Mouse (Mus musculus) forebrain, embryonic 16.5 days (tissue): ENCODE measurements around the gene Ccl3. TPM values are rescaled to one million over a fixed set of nuclear protein-coding genes. Genes with fewer than 3 reads are reported as not detected.

Experiments used
- ATAC-seq: fragments of 200-750 bp; cut with Nextera tagmentation; 2 replicates; pipeline ENCODE4 v1.8.0; 2017; ENCODE audit warnings: mild to moderate bottlenecking, moderate library complexity
- H3K27ac ChIP-seq: fragments of 300-500 bp; sonication (generic); 2 replicates; pipeline ENCODE4 v1.5.1; 2014; ENCODE audit warnings: low read length, control low read depth
- H3K27me3 ChIP-seq: fragments of 300-500 bp; sonication (generic); replicated peaks from 2 replicates; pipeline ENCODE4 v1.6.1; 2014; ENCODE audit warnings: low read length; ENCODE audit not compliant: control insufficient read depth, insufficient read depth
- H3K36me3 ChIP-seq: fragments of 300-500 bp; sonication (generic); 2 replicates; pipeline ENCODE4 v1.6.1; 2014; ENCODE audit not compliant: control insufficient read depth, insufficient read depth
- H3K4me1 ChIP-seq: fragments of 300-500 bp; sonication (generic); replicated peaks from 2 replicates; pipeline ENCODE4 v1.6.1; 2014; ENCODE audit warnings: low read length; ENCODE audit not compliant: control insufficient read depth, insufficient read depth
- H3K4me2 ChIP-seq: fragments of 300-500 bp; sonication (generic); 2 replicates; pipeline ENCODE4 v1.6.1; 2014; ENCODE audit warnings: mild to moderate bottlenecking, low read length, control low read depth
- H3K4me3 ChIP-seq: fragments of 300-500 bp; sonication (generic); replicated peaks from 2 replicates; pipeline ENCODE4 v1.5.1; 2014; ENCODE audit warnings: mild to moderate bottlenecking, low read length, control low read depth
- H3K9ac ChIP-seq: fragments of 300-500 bp; sonication (generic); replicated peaks from 2 replicates; pipeline ENCODE4 v1.6.1; 2014; ENCODE audit warnings: low read depth, low read length, control low read depth
- H3K9me3 ChIP-seq: fragments of 300-500 bp; sonication (generic); 2 replicates; pipeline ENCODE4 v1.6.1; 2016; ENCODE audit warnings: low read length; ENCODE audit not compliant: control insufficient read depth
- WGBS: fragments of 180-500 bp; shearing (Covaris S2); extraction: QIAGEN DNeasy Blood & Tissue Kit; methylation state at CpG from one replicate; pipeline ENCODE4 v1.1.7; 2014; 5-methylcytosine and 5-hydroxymethylcytosine counted together
- polyA plus RNA-seq: library from polyadenylated mRNA; unstranded; fragments of >200 nt; fragmentation: Nextera tagmentation; extraction: Ambion mirVana; gene quantifications from 2 replicates; pipeline ENCODE4 v1.2.1, GENCODE M21; 2015

The Ccl3 gene
- polyA plus RNA-seq, 1 experiment from 2014 or later, result 0.67 TPM

DNA sequence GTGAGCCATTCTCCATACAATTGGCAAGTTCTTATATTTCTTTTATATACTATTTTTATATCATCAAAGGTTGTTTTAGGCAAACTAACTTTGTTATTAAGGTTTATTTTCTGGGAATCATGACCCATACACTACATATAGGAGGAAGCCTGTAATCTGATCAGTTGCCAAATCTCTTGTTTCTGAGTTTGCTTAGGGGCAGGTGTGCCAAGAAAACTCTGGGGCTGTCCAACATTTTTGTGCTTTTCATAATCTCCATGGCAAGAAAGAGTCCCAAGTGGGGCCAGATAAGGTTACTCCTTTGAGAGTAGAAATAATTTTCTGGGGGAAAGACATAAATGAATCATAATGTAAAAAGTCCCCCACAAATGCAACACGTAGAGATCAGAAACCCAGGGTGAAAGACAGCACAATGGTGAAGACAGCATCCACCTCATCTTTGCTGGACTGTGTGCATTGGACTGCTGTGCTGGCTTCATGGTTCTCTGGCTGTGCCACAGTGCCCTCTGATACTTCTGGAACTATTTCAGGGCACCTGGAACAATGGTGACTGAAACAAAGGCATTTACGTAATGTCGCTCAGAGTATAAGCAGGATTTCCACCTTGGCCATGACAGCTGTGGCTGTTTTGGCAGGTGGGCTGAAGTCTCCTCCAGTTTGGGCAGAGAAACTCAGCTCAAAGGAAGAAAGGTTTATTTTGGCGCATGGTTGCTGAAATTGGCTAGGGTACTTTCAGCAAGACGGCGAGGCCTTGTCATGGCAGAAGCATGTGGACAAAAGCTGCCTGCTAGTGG is 2.6 kb downstream of the Ccl3 start:
- Histone ChIP-seq H3K36me3 (no peaks in the 10 kb centered on the region), H3K4me2 (no peak overlapping the region), H3K9me3 (no peaks in the 10 kb centered on the region), H3K4me3 (no peak overlapping the region), H3K27me3 (no peaks in the 10 kb centered on the region), H3K9ac (no peak overlapping the region), H3K4me1 (no peaks in the 10 kb centered on the region), H3K27ac (no peak overlapping the region)
- WGBS, result 93% methylated on average over 6 of the region's 6 CpGs
- no peak for ATAC-seq

DNA sequence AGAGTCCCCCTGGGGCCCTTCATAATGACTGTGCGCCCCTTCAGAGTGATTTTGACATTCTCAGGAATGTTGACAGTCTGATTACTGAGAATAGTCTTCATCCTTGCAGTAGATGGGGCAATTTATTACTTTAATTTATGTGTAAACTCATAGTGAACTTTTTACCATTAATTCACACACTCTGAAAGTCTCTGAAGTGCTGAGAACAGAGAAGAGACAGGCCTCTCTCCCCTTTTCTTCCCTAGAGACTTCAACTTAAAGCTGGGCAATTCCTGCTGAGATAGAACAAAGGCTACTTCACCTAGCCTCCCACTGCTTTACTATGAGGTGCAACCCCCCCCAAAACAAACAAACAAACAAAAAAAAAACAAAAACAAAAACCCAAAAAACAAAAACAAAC is 3.6 kb downstream of the Ccl3 start, which contains the start of gene Rpl9-ps1:
Gene Rpl9-ps1, minus strand, starts transcription at position 101 of the 400 bp plus-strand sequence.
- ATAC-seq, result no peak
- H3K36me3 ChIP-seq, result no peaks in the 10 kb centered on the region
- H3K4me2 ChIP-seq, result no peak within 1 kb of the TSS
- H3K27ac ChIP-seq, result no peak within 1 kb of the TSS
- no peak within 1 kb of the TSS for H3K9ac ChIP-seq
- H3K4me1 ChIP-seq, result no peaks in the 10 kb centered on the region
- WGBS, result 73% methylated on average over 1 of the region's 1 CpGs
- H3K9me3 ChIP-seq, result no peaks in the 10 kb centered on the region
- H3K4me3 ChIP-seq, result no peak within 1 kb of the TSS
- H3K27me3 ChIP-seq, result no peaks in the 10 kb centered on the region

DNA sequence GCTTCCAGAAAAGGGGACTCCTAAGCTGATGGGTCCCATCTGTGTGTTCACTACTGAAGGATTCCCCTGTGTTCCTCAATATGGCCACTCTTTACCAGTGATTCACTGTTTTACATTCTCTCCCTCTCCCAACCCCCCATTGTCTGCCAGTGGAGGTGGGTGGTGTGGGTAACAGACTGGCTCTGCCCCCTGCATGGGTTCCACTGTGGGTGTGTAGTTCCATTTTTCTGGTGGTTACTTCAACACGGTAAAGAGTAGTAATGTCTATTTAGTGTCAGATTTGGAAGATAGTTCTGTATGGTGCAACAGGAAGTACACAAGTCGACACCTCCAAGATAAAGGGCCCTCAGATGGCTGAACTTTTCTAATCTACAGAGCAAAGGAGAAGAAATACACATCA is 7.9 kb downstream of the Ccl3 start:
- ATAC-seq, result no peak
- no peaks in the 10 kb centered on the region for H3K9me3 ChIP-seq
- 87% methylated on average over 2 of the region's 2 CpGs for WGBS

GRCm38 (mm10) chr11:83640141-83640540 is 9.0 kb downstream of the Ccl3 start:
- WGBS, result 89% methylated on average over 5 of the region's 5 CpGs
- H3K27ac ChIP-seq, result no peak overlapping the region
- H3K4me2 ChIP-seq, result no peak overlapping the region
- no peak overlapping the region for H3K9ac ChIP-seq
- H3K4me3 ChIP-seq, result no peak overlapping the region
- no peaks in the 10 kb centered on the region for H3K4me1 ChIP-seq
- no peak for ATAC-seq
- no peaks in the 10 kb centered on the region for H3K9me3 ChIP-seq
- no peaks in the 10 kb centered on the region for H3K36me3 ChIP-seq
- no peaks in the 10 kb centered on the region for H3K27me3 ChIP-seq

More for the DNA sequence above, 7.9 kb downstream of the Ccl3 start:
- Histone ChIP-seq H3K36me3 (no peaks in the 10 kb centered on the region), H3K4me2 (no peak overlapping the region), H3K4me3 (no peak overlapping the region), H3K9ac (no peak overlapping the region), H3K4me1 (no peaks in the 10 kb centered on the region), H3K27me3 (no peaks in the 10 kb centered on the region), H3K27ac (no peak overlapping the region)

DNA sequence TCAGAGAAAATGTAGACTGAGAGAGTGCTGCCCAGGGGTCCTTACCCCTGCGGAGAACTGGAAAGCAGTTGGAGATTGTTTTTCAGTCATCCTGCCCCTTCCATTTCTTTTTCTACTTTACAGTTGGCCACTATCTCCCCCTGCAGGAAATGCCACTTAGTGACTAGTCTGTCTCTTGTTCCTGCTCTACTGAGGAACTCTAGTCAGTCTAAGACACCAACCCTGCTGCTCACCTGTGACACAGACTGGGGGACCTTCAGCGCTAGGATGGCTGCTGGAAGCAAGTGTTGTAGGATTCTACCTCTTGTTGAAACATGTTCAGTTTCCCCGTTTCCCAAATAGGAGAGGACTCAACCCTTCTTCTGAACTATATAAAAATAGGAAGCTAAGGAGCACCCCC is 9.6 kb downstream of the Ccl3 start:
- H3K4me3 ChIP-seq, result no peak overlapping the region
- 72% methylated on average over 3 of the region's 3 CpGs for WGBS
- no peak overlapping the region for H3K9ac ChIP-seq
- H3K36me3 ChIP-seq, result no peaks in the 10 kb centered on the region
- H3K4me2 ChIP-seq, result no peak overlapping the region
- no peaks in the 10 kb centered on the region for H3K4me1 ChIP-seq
- no peak for ATAC-seq
- no peaks in the 10 kb centered on the region for H3K27me3 ChIP-seq
- no peaks in the 10 kb centered on the region for H3K9me3 ChIP-seq
- no peak overlapping the region for H3K27ac ChIP-seq

DNA sequence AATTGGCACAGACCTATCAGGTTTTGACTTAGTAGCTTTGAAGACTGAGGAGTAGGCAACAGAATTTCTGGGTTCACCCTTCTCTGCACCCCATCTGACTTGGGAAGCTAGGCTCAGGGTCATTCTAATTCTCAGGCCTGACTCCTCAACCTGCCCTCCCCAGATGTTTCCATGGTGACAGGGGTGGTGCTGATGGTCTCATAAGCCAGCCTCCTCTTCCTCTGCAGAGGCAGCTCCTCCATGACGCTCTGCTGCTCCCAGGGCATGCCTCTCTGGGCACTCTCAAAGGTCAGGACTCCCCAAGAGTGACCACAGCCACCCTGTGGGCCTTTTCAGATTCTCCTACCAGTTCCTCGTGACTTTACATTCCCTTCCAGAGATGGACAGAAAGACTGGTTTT is 10.2 kb downstream of the Ccl3 start:
- H3K27me3 ChIP-seq, result no peaks in the 10 kb centered on the region
- peaks cover 3% of the 10 kb centered on the region for H3K4me1 ChIP-seq
- ATAC-seq, result no peak
- H3K4me3 ChIP-seq, result no peak overlapping the region
- H3K27ac ChIP-seq, result no peak overlapping the region
- H3K4me2 ChIP-seq, result no peak overlapping the region
- no peak overlapping the region for H3K9ac ChIP-seq
- WGBS, result 62% methylated on average over 2 of the region's 2 CpGs
- H3K36me3 ChIP-seq, result no peaks in the 10 kb centered on the region
- H3K9me3 ChIP-seq, result no peaks in the 10 kb centered on the region

- WGBS, result 85% methylated on average over 1 of the region's 1 CpGs
- H3K4me1 ChIP-seq, result peaks cover 3% of the 10 kb centered on the region
- H3K36me3 ChIP-seq, result no peaks in the 10 kb centered on the region
- ATAC-seq, result no peak
- no peak overlapping the region for H3K4me3 ChIP-seq
- no peaks in the 10 kb centered on the region for H3K9me3 ChIP-seq
- H3K4me2 ChIP-seq, result no peak overlapping the region
- H3K9ac ChIP-seq, result no peak overlapping the region
- no peaks in the 10 kb centered on the region for H3K27me3 ChIP-seq
- no peak overlapping the region for H3K27ac ChIP-seq
These were observed 12.4 kb downstream of the Ccl3 start for GRCm38 (mm10) chr11:83636742-83637235.

GRCm38 (mm10) chr11:83634898-83635297 is 14.3 kb downstream of the Ccl3 start:
- no peak for ATAC-seq
- 90% methylated on average over 2 of the region's 2 CpGs for WGBS
- H3K27ac ChIP-seq, result no peak overlapping the region

DNA sequence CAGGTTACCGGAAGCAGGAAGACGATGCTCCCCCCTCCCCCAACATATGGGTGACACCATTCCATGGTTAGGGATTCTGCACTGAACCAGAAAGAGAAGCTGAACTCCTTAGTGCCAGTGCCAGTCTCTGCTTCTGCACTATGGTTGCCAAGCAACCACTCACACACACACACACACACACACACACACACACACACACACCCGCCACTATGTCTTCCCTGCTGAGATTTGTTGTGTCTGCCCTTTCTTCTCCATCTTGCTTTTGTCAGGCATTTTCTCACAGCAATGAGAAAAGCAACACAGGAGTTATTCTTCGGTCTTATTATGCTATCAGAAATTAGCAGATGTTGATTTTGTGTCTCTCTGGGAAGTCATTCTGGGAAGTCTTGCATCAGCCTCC is 14.7 kb downstream of the Ccl3 start:
- ATAC-seq, result no peak
- no peak overlapping the region for H3K27ac ChIP-seq
- H3K4me2 ChIP-seq, result no peak overlapping the region
- 32% methylated on average over 4 of the region's 4 CpGs for WGBS
- H3K4me3 ChIP-seq, result no peak overlapping the region
- no peaks in the 10 kb centered on the region for H3K9me3 ChIP-seq
- no peak overlapping the region for H3K9ac ChIP-seq
- no peaks in the 10 kb centered on the region for H3K36me3 ChIP-seq
- peaks cover 3% of the 10 kb centered on the region for H3K4me1 ChIP-seq
- H3K27me3 ChIP-seq, result no peaks in the 10 kb centered on the region

More at GRCm38 (mm10) chr11:83634898-83635297, 14.3 kb downstream of the Ccl3 start:
- Histone ChIP-seq H3K36me3 (no peaks in the 10 kb centered on the region), H3K27me3 (no peaks in the 10 kb centered on the region), H3K4me3 (no peak overlapping the region), H3K9me3 (no peaks in the 10 kb centered on the region), H3K9ac (no peak overlapping the region), H3K4me2 (no peak overlapping the region), H3K4me1 (peaks cover 3% of the 10 kb centered on the region)
